Mouse (Mus musculus) heart, adult 2 months (tissue): ENCODE data around the gene Igfbp5. TPM values are rescaled to one million over a fixed set of nuclear protein-coding genes. Genes with fewer than 3 reads are reported as not detected.
A peak's percentile ranks its signal among the peaks of the same experiment; 100 is the strongest.

Experiments used
- DNase-seq, 2 experiments: peaks; one replicate each; pipeline ENCODE4 v3.0.0; 2021
- H3K27ac ChIP-seq: fragments of 200-600 bp; 2 replicates; pipeline ENCODE4 v1.8.1; 2022
- H3K27me3 ChIP-seq: fragments of 200-500 bp; 2 replicates; pipeline ENCODE4 v1.6.1; 2012; ENCODE audit warnings: mild to moderate bottlenecking, low read length, inconsistent platforms, mixed read lengths; ENCODE audit not compliant: control insufficient read depth, insufficient read depth
- H3K36me3 ChIP-seq: fragments of 200-500 bp; 2 replicates; pipeline ENCODE4 v1.6.1; 2012; ENCODE audit warnings: low read length, inconsistent platforms; ENCODE audit not compliant: control insufficient read depth, insufficient read depth
- H3K4me1 ChIP-seq: fragments of 200-500 bp; 2 replicates; pipeline ENCODE4 v1.6.1; 2011; ENCODE audit warnings: low read length; ENCODE audit not compliant: control insufficient read depth, insufficient read depth
- H3K4me3 ChIP-seq: fragments of 200-600 bp; 2 replicates; pipeline ENCODE4 v1.8.1; 2022
- H3K79me2 ChIP-seq: fragments of 200-500 bp; replicated peaks from 2 replicates; pipeline ENCODE4 v1.6.1; 2012; ENCODE audit warnings: mild to moderate bottlenecking, inconsistent platforms, low read length, moderate library complexity, mixed read lengths; ENCODE audit not compliant: control insufficient read depth, insufficient read depth
- H3K9ac ChIP-seq: fragments of 200-500 bp; 2 replicates; pipeline ENCODE4 v1.6.1; 2012; ENCODE audit warnings: low read depth, mild to moderate bottlenecking, control low read depth, inconsistent platforms, low read length, mixed read lengths
- CTCF ChIP-seq: fragments of 200-600 bp; IDR thresholded peaks from 2 replicates; pipeline ENCODE4 v1.8.1; 2022; ENCODE audit warnings: antibody characterized with exemption, mild to moderate bottlenecking, moderate library complexity
- EP300 ChIP-seq: fragments of 200-500 bp; IDR thresholded peaks from 2 replicates; pipeline ENCODE4 v1.6.1; 2011; ENCODE audit warnings: low read depth, low read length, control low read depth; ENCODE audit not compliant: insufficient read depth
- POLR2A ChIP-seq: fragments of 200-500 bp; IDR thresholded peaks from 2 replicates; pipeline ENCODE4 v1.6.1; 2011; ENCODE audit warnings: mild to moderate bottlenecking, low read depth, low read length, control low read depth; ENCODE audit not compliant: insufficient read depth
- WGBS: fragments of 180-500 bp; shearing (Covaris S2); methylation state at CpG from one replicate; pipeline ENCODE4 v1.1.7; 2018; 5-methylcytosine and 5-hydroxymethylcytosine counted together
- intact Hi-C: fragments of 180-260 bp; cut with DNase I; formaldehyde crosslinking; loops from one replicate; pipeline ENCODE4 v1.15.1; 2025
- long read RNA-seq: library from polyadenylated mRNA; stranded (forward); transcript quantifications from one replicate; pipeline ENCODE4 v2.0.0, GENCODE M21; 2021
- polyA plus RNA-seq: library from polyadenylated mRNA; depleted of rRNA; stranded (reverse); fragments of >200 nt; gene quantifications from 2 replicates; pipeline ENCODE4 v1.2.3, GENCODE M21; 2012; rRNA removed
- total RNA-seq, 2 experiments: library from RNA; stranded (reverse); gene quantifications; 2 replicates each; pipeline ENCODE4 v1.2.3; 2021

Igfbp5 gene
- 10 to 100 TPM; 94.0 to 94.7 TPM for total RNA-seq
- polyA plus RNA-seq, result 77.8 and 91.0 TPM in 2 replicates
- long read RNA-seq, full-length matches to known transcripts, result 6 of 38 reads
- long read RNA-seq, partial matches to known transcripts, result 1 of 38 reads
- long read RNA-seq, other reads (novel, unspliced or antisense), result 31 of 38 reads

- Histone ChIP-seq H3K27ac (peak within 1 kb of the TSS; percentile 49), H3K4me3 (peak within 1 kb of the TSS; percentile 58), H3K79me2 (no peaks in the 10 kb centered on the region), H3K4me1 (peaks cover 2% of the 10 kb centered on the region), H3K36me3 (no peaks in the 10 kb centered on the region), H3K27me3 (0 out of 2 replicates have a peak, but pooled peaks cover 2% of the 10 kb centered on the region), H3K9ac (peak within 1 kb of the TSS; percentile 69)
- WGBS, result 2% methylated on average over 38 of the region's 38 CpGs
- TF ChIP-seq EP300 (0 out of 2 replicates have a peak, but pooled peaks have one; percentile 15), POLR2A (peak; percentile 58; the same call in 1 of the 2 replicates), CTCF (no peak)
- intact Hi-C loops, result loop anchor here (5.0 kb wide), 4 partner anchors 168 to 488 kb away; no protein-coding TSS in a partner anchor
- peak; percentile 82 for DNase-seq
Measured at GRCm38 (mm10) chr1:72874287-72875211, at the start of gene Igfbp5. Igfbp5 (minus strand) TSS chr1:72874884.

- no peaks in the 10 kb centered on the region for H3K4me1 ChIP-seq
- H3K36me3 ChIP-seq, result no peaks in the 10 kb centered on the region; the same call in 1 of the 2 replicates
- intact Hi-C loops, result no loop called here
- 33% methylated on average over 6 of the region's 6 CpGs for WGBS
- H3K79me2 ChIP-seq, result no peaks in the 10 kb centered on the region
- 0 out of 2 replicates have a peak, but pooled peaks have one; percentile 20 for TF ChIP-seq EP300
- TF ChIP-seq POLR2A, result no peak
- no peak for TF ChIP-seq CTCF
- DNase-seq, result peak; percentile 34 to 69
- no peaks in the 10 kb centered on the region for H3K27me3 ChIP-seq
- no peak overlapping the region for H3K9ac ChIP-seq
- H3K4me3 ChIP-seq, result no peak overlapping the region
- H3K27ac ChIP-seq, result no peak overlapping the region; the same call in 1 of the 2 replicates
Measured at GRCm38 (mm10) chr1:72914815-72915214, 40.1 kb upstream of the Igfbp5 start.

- Histone ChIP-seq H3K36me3 (no peaks in the 10 kb centered on the region; the same call in 1 of the 2 replicates), H3K79me2 (no peaks in the 10 kb centered on the region), H3K4me1 (no peaks in the 10 kb centered on the region), H3K27me3 (no peaks in the 10 kb centered on the region), H3K9ac (no peak overlapping the region), H3K4me3 (no peak overlapping the region), H3K27ac (no peak overlapping the region)
- WGBS, result 85% methylated on average over 5 of the region's 5 CpGs
- peak; percentile 32 to 38 for DNase-seq
- TF ChIP-seq EP300, result no peak
- TF ChIP-seq CTCF, result no peak
- TF ChIP-seq POLR2A, result no peak
- intact Hi-C loops, result no loop called here
Measured at GRCm38 (mm10) chr1:72913073-72913472, 38.4 kb upstream of the Igfbp5 start.

GRCm38 (mm10) chr1:72895821-72896220, 21.1 kb upstream of the Igfbp5 start:
- 90% methylated on average over 2 of the region's 2 CpGs for WGBS
- DNase-seq, result no peak
- Histone ChIP-seq H3K9ac (no peak overlapping the region), H3K4me1 (no peaks in the 10 kb centered on the region), H3K4me3 (no peak overlapping the region), H3K79me2 (no peaks in the 10 kb centered on the region), H3K27me3 (no peaks in the 10 kb centered on the region), H3K36me3 (no peaks in the 10 kb centered on the region), H3K27ac (no peak overlapping the region)
- TF ChIP-seq CTCF (no peak), POLR2A (no peak), EP300 (no peak)
- intact Hi-C loops, result no loop called here

GRCm38 (mm10) chr1:72887910-72888309, 13.2 kb upstream of the Igfbp5 start:
- H3K9ac ChIP-seq, result no peak overlapping the region
- H3K27ac ChIP-seq, result no peak overlapping the region
- WGBS, result 18% methylated on average over 1 of the region's 1 CpGs
- TF ChIP-seq POLR2A (no peak), EP300 (no peak)
- no peaks in the 10 kb centered on the region for H3K79me2 ChIP-seq
- H3K36me3 ChIP-seq, result no peaks in the 10 kb centered on the region
- H3K4me3 ChIP-seq, result no peak overlapping the region
- no peak for DNase-seq
- H3K27me3 ChIP-seq, result no peaks in the 10 kb centered on the region
- intact Hi-C loops, result no loop called here
- peaks cover 1% of the 10 kb centered on the region; the same call in 1 of the 2 replicates for H3K4me1 ChIP-seq
